Mouse (Mus musculus): ENCODE data around the gene A930033H14Rik. TPM values are rescaled to one million over a fixed set of nuclear protein-coding genes. Genes with fewer than 3 reads are reported as not detected.

Gene A930033H14Rik
- polyA plus RNA-seq (2014; fragmentation: Illumina TruSeq; extraction: RNeasy Lipid Tissue Mini Kit (QIAGEN cat#74804); ENCODE audit: low read depth, low replicate concordance) = 1.1 TPM

DNA sequence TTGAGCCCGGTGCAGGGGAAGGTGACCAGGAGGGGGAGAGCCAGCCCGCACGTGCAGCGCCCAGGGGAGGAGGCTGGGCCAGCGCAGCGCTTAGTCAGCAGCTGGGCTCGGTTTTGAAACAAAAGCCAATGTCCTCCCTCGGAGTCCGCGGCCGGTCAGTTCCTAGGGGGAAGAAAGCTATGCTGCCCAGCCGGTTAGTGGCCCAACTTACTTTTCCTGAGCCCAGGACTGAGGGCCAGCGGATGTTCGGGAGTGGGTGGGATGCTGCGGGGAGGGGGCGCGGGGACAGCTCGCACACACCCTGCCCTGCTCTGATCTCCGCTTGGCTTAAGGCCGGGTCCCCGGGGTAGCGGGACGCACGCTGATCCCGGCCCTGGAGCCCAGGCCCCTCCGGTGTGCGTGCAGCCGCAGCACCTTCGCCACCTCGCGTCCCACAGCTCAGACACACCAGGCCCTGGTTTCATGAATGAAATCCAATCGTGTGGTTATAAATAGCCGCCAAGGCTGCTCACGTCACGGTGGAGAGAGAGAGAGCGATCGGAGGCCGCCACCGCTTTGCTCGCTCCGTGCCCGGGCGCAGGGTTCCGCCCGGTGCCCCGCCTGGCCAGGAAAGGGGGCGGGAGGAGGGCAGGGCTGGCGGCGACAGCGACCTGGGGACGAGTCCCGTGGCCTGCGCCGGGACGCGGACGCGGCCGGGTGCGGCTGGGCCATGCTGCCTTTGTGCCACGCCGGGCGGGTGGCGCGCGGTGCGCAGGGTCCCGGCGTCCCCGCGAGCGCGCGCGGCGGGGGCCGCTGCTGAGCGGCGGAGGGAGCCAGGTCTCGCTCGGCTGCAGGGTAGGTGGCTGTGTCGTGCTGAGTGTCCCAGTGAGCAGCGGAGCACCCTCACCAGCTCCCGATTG lies at the start of gene A930033H14Rik:
Gene A930033H14Rik, minus strand, starts transcription at position 557 of the 899 bp plus-strand sequence.

Other genes with a start within 250 kb of the A930033H14Rik start
- gene Rhobtb1, start 61.7 kb downstream of the A930033H14Rik start, polyA plus RNA-seq (2014; fragmentation: Illumina TruSeq; extraction: RNeasy Lipid Tissue Mini Kit (QIAGEN cat#74804); ENCODE audit: low read depth, low replicate concordance) = 5.8 TPM
- gene Cdk1, start 139.8 kb upstream of the A930033H14Rik start, polyA plus RNA-seq (2014; fragmentation: Illumina TruSeq; extraction: RNeasy Lipid Tissue Mini Kit (QIAGEN cat#74804); ENCODE audit: low read depth, low replicate concordance) = 43.7 TPM
- 79.3 TPM for gene Ank3, start 185.7 kb upstream of the A930033H14Rik start, polyA plus RNA-seq (2014; fragmentation: Illumina TruSeq; extraction: RNeasy Lipid Tissue Mini Kit (QIAGEN cat#74804); ENCODE audit: low read depth, low replicate concordance)